Mouse (Mus musculus): ENCODE data around the gene BC049715. TPM values are rescaled to one million over a fixed set of nuclear protein-coding genes. Genes with fewer than 3 reads are reported as not detected.

BC049715 gene
- polyA plus RNA-seq (2014; fragmentation: Nextera tagmentation; extraction: Ambion mirVana): 1.6 and 2.1 TPM in 2 replicates

DNA sequence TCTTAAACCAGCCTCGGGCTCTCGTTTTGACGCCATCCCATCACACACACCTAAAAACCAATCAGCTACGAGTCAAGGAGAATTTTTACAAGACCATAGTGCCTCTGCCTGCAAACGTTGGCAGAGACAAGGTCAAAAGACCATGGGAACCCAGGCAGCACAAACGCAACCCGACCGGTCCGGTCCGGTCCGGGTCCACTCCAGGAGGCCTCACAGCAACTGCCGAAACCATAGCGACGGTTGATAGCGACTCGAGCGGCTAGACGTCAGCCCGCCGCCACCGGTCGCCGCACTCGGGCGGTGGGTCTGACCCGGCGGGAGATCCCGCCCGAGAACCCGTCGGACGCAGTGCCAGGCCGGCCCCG lies at the start of gene BC049715:
TSS of gene BC049715 (plus strand) at position 111 of the 365 bp plus-strand sequence.
- H3K27me3 ChIP-seq (ENCODE audit: control insufficient read depth, insufficient read depth, low read length): no peaks in the 10 kb centered on the region
- peak within 1 kb of the TSS; percentile 100 for H3K4me3 ChIP-seq (ENCODE audit: low read depth, low read length)
- WGBS (ENCODE audit: insufficient replicate concordance): under 1% methylated on average over 34 of the region's 34 CpGs
- H3K9me3 ChIP-seq (replicated peaks; ENCODE audit: control insufficient read depth, low read length): no peaks in the 10 kb centered on the region
- peaks cover 18% of the 10 kb centered on the region for H3K36me3 ChIP-seq (ENCODE audit: control insufficient read depth, insufficient read depth, low read length)
- H3K27ac ChIP-seq (ENCODE audit: low read depth, low read length): peak within 1 kb of the TSS; percentile 85
- peaks cover 6% of the 10 kb centered on the region for H3K4me1 ChIP-seq (ENCODE audit: control insufficient read depth, insufficient read depth, low read length)
- peak within 1 kb of the TSS; percentile 88 for H3K4me2 ChIP-seq
- peak within 1 kb of the TSS; percentile 93 for H3K9ac ChIP-seq (ENCODE audit: low read depth, low read length)
- ATAC-seq (replicated peaks; ENCODE audit: insufficient number of reproducible peaks, low FRiP score, low TSS enrichment): peak; percentile 28; the same call in 1 of the 2 replicates

DNA sequence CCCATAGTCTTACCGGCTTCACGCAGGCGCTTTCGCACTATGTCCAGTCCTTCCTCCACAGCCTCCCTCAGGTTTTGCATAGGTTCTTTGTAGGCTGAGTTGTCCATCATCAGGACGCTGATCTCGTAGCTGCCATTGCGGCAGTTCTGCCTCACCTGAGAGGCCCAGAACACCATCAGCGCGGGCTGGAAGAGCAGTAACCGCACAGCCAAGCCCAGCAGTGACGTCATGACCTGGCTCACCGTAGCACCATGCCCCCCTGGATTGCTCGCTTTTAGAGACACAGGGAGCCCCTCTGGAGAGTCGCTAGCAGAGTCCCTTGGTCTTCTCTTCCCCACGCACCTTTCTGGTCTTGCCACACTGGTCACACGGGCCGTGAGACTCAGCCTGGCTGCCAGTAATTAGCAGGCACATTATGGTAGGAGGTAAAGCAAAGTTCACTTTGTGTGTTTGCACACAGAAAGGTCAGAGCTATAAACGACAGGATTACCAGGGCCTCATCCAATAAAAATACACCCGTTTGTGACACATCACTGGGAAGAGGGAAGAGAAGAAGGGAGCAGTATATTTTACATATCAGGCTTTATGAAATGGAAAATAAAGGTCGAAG lies 45.9 kb upstream of the BC049715 start, which contains the start of gene Gucy2c:
TSS of gene Gucy2c (minus strand) at position 389 of the 610 bp plus-strand sequence.
- Histone ChIP-seq H3K9me3 (replicated peaks; ENCODE audit: control insufficient read depth, low read length) (no peaks in the 10 kb centered on the region), H3K9ac (ENCODE audit: low read depth, low read length) (no peak within 1 kb of the TSS), H3K27me3 (ENCODE audit: control insufficient read depth, insufficient read depth, low read length) (peaks cover 3% of the 10 kb centered on the region; the same call in 1 of the 2 replicates), H3K36me3 (ENCODE audit: control insufficient read depth, insufficient read depth, low read length) (no peaks in the 10 kb centered on the region), H3K4me2 (no peak within 1 kb of the TSS), H3K4me1 (ENCODE audit: control insufficient read depth, insufficient read depth, low read length) (no peaks in the 10 kb centered on the region), H3K27ac (ENCODE audit: low read depth, low read length) (no peak within 1 kb of the TSS), H3K4me3 (ENCODE audit: low read depth, low read length) (no peak within 1 kb of the TSS)
- ATAC-seq (replicated peaks; ENCODE audit: insufficient number of reproducible peaks, low FRiP score, low TSS enrichment): no peak
- 78% methylated on average over 20 of the region's 20 CpGs for WGBS (ENCODE audit: insufficient replicate concordance)

DNA sequence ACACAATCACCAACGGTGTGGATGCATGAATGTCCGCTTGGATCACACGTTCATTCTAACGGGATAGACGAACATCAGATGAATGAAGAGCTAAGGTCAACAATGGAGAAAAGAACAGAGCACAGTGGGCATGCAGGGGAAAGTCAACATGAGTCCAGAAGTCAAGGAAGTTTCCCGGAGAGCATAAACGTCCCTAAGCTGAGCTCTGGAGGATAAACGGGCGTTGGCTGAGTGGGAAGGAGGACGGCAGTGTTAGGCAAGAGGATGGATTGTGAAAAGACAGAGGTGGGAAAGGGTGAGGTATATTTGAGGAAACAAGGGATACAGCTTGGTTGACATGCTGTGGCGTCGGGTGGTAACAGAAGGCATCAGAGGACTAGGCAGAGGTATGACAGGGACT lies 45.3 kb upstream of the BC049715 start:
- Histone ChIP-seq H3K9me3 (replicated peaks; ENCODE audit: control insufficient read depth, low read length) (no peaks in the 10 kb centered on the region), H3K36me3 (ENCODE audit: control insufficient read depth, insufficient read depth, low read length) (no peaks in the 10 kb centered on the region), H3K9ac (ENCODE audit: low read depth, low read length) (no peak overlapping the region), H3K4me3 (ENCODE audit: low read depth, low read length) (no peak overlapping the region), H3K27me3 (ENCODE audit: control insufficient read depth, insufficient read depth, low read length) (peaks cover 3% of the 10 kb centered on the region; the same call in 1 of the 2 replicates), H3K4me2 (no peak overlapping the region), H3K27ac (ENCODE audit: low read depth, low read length) (no peak overlapping the region), H3K4me1 (ENCODE audit: control insufficient read depth, insufficient read depth, low read length) (no peaks in the 10 kb centered on the region)
- ATAC-seq (replicated peaks; ENCODE audit: insufficient number of reproducible peaks, low FRiP score, low TSS enrichment): no peak
- 76% methylated on average over 12 of the region's 12 CpGs for WGBS (ENCODE audit: insufficient replicate concordance)

DNA sequence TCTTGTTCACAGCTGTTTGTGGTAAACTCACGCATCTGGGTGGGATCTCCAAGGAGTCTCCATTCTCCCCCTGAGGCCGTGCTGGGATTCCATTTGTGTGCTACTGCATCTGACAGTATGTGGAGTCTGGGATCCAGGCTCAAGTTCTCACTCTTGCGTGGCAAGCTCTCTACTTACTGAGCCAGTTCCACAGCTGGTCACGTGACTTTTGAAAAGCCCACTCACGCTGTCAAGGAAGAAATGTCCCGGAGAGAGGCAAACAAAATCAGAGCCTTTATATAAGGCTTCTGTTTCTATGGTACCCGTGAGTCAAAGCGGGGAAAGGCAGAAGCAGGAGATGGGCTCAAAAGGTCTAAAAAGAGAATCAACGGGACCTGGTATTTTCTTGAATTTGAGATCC lies 44.7 kb upstream of the BC049715 start:
- 82% methylated on average over 9 of the region's 9 CpGs for WGBS (ENCODE audit: insufficient replicate concordance)
- Histone ChIP-seq H3K27ac (ENCODE audit: low read depth, low read length) (no peak overlapping the region), H3K36me3 (ENCODE audit: control insufficient read depth, insufficient read depth, low read length) (no peaks in the 10 kb centered on the region), H3K9me3 (replicated peaks; ENCODE audit: control insufficient read depth, low read length) (no peaks in the 10 kb centered on the region), H3K4me2 (no peak overlapping the region), H3K27me3 (ENCODE audit: control insufficient read depth, insufficient read depth, low read length) (peaks cover 3% of the 10 kb centered on the region; the same call in 1 of the 2 replicates), H3K4me1 (ENCODE audit: control insufficient read depth, insufficient read depth, low read length) (no peaks in the 10 kb centered on the region), H3K4me3 (ENCODE audit: low read depth, low read length) (no peak overlapping the region), H3K9ac (ENCODE audit: low read depth, low read length) (no peak overlapping the region)
- ATAC-seq (replicated peaks; ENCODE audit: insufficient number of reproducible peaks, low FRiP score, low TSS enrichment): no peak

DNA sequence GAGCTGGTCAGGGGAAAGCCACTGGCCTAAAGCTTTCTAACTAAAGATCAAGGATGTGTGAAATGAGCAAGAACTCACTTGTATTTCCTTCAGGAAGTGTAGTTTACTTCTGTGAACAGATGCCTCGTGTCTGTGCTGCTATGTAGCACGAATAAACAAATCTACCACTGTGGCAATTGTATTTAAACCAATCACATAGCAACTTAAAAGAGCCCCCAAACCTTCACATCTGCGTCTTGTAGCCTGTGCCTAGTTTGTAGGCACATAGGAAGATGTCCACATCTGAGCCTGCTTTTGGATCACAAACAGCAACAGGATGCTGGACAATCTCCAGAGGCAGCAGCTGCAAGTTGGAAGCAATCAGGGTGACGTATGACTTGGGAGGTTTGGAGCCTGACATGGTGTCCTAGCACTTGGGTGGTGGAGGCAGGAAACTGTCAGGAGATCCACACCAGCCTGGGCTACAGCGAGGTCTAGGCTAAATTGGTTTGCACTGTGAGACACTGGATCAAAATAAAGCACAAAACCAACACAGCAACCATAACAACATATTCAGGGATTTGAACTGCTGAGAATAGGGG lies 37.9 kb upstream of the BC049715 start:
- no peaks in the 10 kb centered on the region for H3K36me3 ChIP-seq (ENCODE audit: control insufficient read depth, insufficient read depth, low read length)
- H3K27ac ChIP-seq (ENCODE audit: low read depth, low read length): no peak overlapping the region

DNA sequence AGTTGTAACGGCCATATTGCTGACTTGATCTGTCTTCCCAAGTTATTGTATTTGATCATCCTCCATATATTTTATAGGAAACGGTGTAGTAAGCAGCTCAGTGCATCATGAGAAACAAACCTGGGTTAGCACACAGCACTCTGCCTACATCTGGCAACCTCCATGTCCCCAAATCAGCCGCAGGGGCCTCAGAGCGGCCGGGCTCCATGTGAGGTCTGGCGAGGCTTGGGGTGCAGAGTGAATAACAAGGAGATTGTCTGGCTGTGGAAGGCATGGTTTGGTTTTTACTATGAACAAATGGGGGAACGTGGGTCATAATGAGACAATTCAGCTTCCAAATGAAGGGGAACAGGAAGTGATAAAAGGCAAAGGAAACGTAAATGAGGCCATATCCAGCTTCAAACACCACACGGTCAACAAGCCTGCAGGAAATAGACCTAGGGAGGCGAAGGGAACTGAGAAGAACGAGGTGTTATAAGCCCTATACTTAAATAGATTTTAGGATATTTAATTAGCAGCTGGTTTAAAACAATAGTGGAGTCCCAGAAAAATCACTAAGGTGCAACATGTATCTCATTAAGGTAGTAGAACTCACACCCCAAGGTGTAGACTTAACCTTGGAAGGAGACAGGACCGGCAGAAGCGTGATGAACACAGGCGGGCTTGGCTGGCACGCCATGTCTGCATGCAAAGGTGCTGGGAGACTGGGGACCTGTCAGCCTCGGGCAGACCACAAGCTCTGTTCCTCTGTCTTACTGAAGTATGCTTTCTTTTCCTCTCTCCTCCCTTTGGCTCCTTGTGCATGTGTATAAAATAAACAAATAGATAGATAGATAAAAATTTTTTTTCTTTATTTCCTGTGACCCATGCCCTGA lies 34.3 kb upstream of the BC049715 start:
- Histone ChIP-seq H3K4me1 (ENCODE audit: control insufficient read depth, insufficient read depth, low read length) (no peaks in the 10 kb centered on the region), H3K4me3 (ENCODE audit: low read depth, low read length) (peak overlapping the region; percentile 45), H3K27ac (ENCODE audit: low read depth, low read length) (no peak overlapping the region), H3K9ac (ENCODE audit: low read depth, low read length) (peak overlapping the region; percentile 62; the same call in 1 of the 2 replicates), H3K27me3 (ENCODE audit: control insufficient read depth, insufficient read depth, low read length) (no peaks in the 10 kb centered on the region), H3K36me3 (ENCODE audit: control insufficient read depth, insufficient read depth, low read length) (no peaks in the 10 kb centered on the region), H3K4me2 (peak overlapping the region; percentile 82), H3K9me3 (replicated peaks; ENCODE audit: control insufficient read depth, low read length) (no peaks in the 10 kb centered on the region)
- no peak for ATAC-seq (replicated peaks; ENCODE audit: insufficient number of reproducible peaks, low FRiP score, low TSS enrichment)
- WGBS (ENCODE audit: insufficient replicate concordance): 19% methylated on average over 16 of the region's 16 CpGs

More for the DNA sequence above, 37.9 kb upstream of the BC049715 start:
- H3K4me1 ChIP-seq (ENCODE audit: control insufficient read depth, insufficient read depth, low read length): no peaks in the 10 kb centered on the region
- H3K4me2 ChIP-seq: no peak overlapping the region
- no peak overlapping the region for H3K4me3 ChIP-seq (ENCODE audit: low read depth, low read length)
- H3K9ac ChIP-seq (ENCODE audit: low read depth, low read length): no peak overlapping the region
- no peak for ATAC-seq (replicated peaks; ENCODE audit: insufficient number of reproducible peaks, low FRiP score, low TSS enrichment)
- H3K27me3 ChIP-seq (ENCODE audit: control insufficient read depth, insufficient read depth, low read length): no peaks in the 10 kb centered on the region
- 69% methylated on average over 5 of the region's 5 CpGs for WGBS (ENCODE audit: insufficient replicate concordance)
- H3K9me3 ChIP-seq (replicated peaks; ENCODE audit: control insufficient read depth, low read length): no peaks in the 10 kb centered on the region

DNA sequence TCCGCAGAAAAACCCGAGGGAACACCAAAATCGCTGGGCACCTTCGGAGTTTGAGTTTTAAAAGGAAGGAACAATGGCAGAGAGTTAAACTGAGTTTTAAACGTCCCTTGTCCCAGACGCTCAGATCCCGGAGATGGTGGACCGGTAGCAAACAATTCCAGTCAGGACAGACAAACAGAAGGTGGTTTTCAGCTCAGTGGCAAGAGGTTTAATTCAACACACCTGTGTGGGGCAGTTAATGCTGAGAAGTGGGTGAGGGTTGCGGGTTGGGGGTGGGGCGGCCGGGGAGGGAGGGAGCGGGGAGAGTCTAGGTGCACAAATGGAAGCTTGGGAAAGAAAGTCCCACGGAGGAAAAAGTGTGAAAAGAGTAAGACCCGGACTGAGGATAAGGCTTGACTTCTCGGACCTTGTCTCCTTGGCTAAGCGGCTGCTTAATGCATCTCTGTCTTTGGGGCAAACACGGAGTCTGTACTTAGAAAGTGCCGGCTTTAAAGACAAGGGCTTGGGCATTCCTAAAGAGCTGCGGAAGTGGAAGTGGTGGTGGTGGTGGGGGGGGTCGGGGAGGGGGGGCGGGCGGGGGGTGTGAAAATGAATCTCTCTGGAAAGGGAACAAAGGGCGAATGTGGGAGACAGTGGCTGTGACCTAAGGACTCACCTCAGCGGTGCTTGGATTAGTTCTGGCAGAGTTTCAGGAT lies 33.4 kb upstream of the BC049715 start:
- Histone ChIP-seq H3K27me3 (ENCODE audit: control insufficient read depth, insufficient read depth, low read length) (no peaks in the 10 kb centered on the region), H3K4me2 (peak overlapping the region; percentile 82), H3K27ac (ENCODE audit: low read depth, low read length) (no peak overlapping the region), H3K9me3 (replicated peaks; ENCODE audit: control insufficient read depth, low read length) (no peaks in the 10 kb centered on the region), H3K4me3 (ENCODE audit: low read depth, low read length) (peak overlapping the region; percentile 45), H3K36me3 (ENCODE audit: control insufficient read depth, insufficient read depth, low read length) (no peaks in the 10 kb centered on the region), H3K4me1 (ENCODE audit: control insufficient read depth, insufficient read depth, low read length) (no peaks in the 10 kb centered on the region), H3K9ac (ENCODE audit: low read depth, low read length) (peak overlapping the region; percentile 62)
- ATAC-seq (replicated peaks; ENCODE audit: insufficient number of reproducible peaks, low FRiP score, low TSS enrichment): no peak
- WGBS (ENCODE audit: insufficient replicate concordance): 1% methylated on average over 24 of the region's 24 CpGs

DNA sequence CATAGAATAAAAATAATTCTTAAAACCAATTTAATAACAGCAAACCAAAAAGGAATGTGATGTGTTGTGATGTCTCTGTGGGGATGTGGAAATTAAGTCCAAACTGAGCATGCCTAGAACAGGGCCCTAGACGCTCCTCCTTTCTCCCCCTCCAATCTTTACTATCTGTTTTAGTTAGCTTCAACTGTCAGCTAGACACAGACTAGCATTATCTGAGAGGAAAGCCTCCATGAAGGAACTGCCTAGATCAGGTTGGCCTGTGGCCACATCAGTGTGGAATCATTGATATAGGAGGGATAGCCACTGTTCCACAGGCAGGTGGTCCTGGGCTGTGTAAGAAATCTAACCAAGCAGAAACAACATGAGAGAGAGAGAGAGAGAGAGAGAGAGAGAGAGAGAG lies 32.3 kb upstream of the BC049715 start:
- Histone ChIP-seq H3K9ac (ENCODE audit: low read depth, low read length) (no peak overlapping the region), H3K4me3 (ENCODE audit: low read depth, low read length) (no peak overlapping the region), H3K9me3 (replicated peaks; ENCODE audit: control insufficient read depth, low read length) (no peaks in the 10 kb centered on the region), H3K4me1 (ENCODE audit: control insufficient read depth, insufficient read depth, low read length) (no peaks in the 10 kb centered on the region), H3K27me3 (ENCODE audit: control insufficient read depth, insufficient read depth, low read length) (no peaks in the 10 kb centered on the region), H3K4me2 (no peak overlapping the region), H3K27ac (ENCODE audit: low read depth, low read length) (no peak overlapping the region), H3K36me3 (ENCODE audit: control insufficient read depth, insufficient read depth, low read length) (no peaks in the 10 kb centered on the region)
- WGBS (ENCODE audit: insufficient replicate concordance): 27% methylated on average over 1 of the region's 1 CpGs
- no peak for ATAC-seq (replicated peaks; ENCODE audit: insufficient number of reproducible peaks, low FRiP score, low TSS enrichment)
